Mouse (Mus musculus): ENCODE measurements around the gene Pgrmc2. TPM values are rescaled to one million over a fixed set of nuclear protein-coding genes. Genes with fewer than 3 reads are reported as not detected.

The Pgrmc2 gene
- polyA plus RNA-seq, 1 experiment from 2014 or later: 21.1 TPM

DNA sequence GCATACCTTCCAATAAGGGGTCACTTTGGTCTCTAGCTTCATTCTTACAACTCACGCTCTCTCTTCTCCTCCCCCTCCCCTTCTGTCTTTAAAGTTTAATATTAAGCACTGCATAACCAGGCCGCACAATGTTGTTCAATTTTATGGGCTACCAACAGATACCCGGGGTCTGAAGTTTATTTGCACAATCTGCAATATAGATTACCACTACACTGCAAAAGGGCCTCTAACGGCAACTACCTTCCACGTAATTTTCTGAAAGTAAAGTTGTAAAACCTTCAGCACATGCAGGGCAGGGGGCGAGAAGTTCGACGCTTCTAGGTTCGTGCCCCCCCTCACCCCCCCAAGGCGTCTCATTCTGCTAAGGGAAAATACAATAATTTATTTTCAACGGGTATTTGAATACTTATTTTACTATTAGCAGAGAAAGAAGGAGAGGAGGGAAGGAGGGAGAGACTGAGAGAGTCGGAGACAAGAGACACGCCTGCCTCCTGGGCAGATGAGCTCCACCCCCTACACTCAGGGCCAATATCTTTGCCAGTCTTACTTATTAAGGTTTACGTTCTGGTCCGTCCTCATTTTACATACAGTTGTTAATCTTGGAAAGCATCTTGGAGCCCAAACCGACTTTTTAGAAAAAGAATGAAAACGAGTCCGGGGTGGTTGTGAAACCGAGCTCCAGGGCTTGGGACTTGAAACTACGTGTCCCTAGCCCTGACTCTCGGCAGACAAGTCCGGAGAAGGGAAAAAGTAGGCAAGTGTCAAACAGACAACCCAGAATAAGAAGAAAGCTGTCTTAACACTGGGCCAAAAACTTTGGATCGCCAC is 1.2 kb downstream of the Pgrmc2 start:
- 2% methylated on average over 23 of the region's 23 CpGs for WGBS
- Histone ChIP-seq H3K36me3 (ENCODE audit: control insufficient read depth, insufficient read depth, low read length) (no peaks in the 10 kb centered on the region), H3K27ac (ENCODE audit: low read depth, low read length) (no peak overlapping the region; the same call in 1 of the 2 replicates), H3K9me3 (ENCODE audit: control insufficient read depth, low read length) (no peaks in the 10 kb centered on the region), H3K27me3 (ENCODE audit: control insufficient read depth, insufficient read depth, low read length) (no peaks in the 10 kb centered on the region), H3K9ac (replicated peaks; ENCODE audit: low read depth, low read length) (peak overlapping the region; percentile 73), H3K4me3 (ENCODE audit: low read depth, low read length) (peak overlapping the region; percentile 88), H3K4me2 (ENCODE audit: low read depth, low read length) (peak overlapping the region; percentile 83), H3K4me1 (ENCODE audit: control insufficient read depth, insufficient read depth, low read length) (peaks cover 13% of the 10 kb centered on the region; the same call in 1 of the 2 replicates)
- ATAC-seq (ENCODE audit: low read depth): no peak

DNA sequence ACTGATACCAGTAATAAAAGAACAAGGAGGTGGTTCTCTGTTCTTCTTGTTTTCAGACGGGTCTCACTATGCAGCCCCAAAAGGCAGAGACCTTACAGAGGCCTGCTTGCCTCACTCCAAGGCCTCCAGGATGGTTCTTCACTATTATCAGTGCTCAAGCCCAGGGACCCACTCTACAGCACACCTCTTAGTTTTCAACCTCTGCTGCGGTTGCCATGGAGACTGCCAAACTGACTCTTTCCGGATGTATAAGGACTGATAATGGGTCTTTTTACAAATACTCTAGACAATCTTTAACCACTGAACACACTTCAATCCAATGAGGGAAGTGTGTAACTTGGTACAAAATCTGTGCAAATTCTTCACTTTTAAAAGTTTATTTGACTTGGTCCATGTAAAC is 2.1 kb downstream of the Pgrmc2 start:
- 34% methylated on average over 3 of the region's 3 CpGs for WGBS
- H3K4me3 ChIP-seq (ENCODE audit: low read depth, low read length): peak overlapping the region; percentile 88
- H3K9ac ChIP-seq (replicated peaks; ENCODE audit: low read depth, low read length): no peak overlapping the region

DNA sequence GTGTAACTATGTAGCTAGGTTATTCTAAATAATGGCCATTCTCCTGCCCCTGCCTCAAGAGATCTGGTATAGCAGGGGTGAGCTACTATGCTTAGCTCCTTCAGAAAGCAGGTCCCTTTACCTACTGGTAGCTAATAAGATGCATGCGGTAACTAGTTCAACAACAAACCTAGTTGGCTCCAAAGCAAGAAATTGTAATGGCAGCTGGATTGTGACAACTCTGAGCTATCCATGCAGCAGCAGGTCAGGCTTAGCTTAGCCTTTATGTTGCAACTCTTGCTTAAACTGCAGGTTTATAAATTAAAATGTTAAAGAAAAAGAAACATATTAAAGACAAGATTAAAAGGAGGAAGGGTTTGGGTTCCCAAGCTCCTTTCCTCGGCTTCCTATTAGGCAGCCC is 4.2 kb downstream of the Pgrmc2 start:
- ATAC-seq (ENCODE audit: low read depth): no peak
- Histone ChIP-seq H3K9me3 (ENCODE audit: control insufficient read depth, low read length) (no peaks in the 10 kb centered on the region), H3K4me2 (ENCODE audit: low read depth, low read length) (no peak overlapping the region), H3K27ac (ENCODE audit: low read depth, low read length) (no peak overlapping the region), H3K4me1 (ENCODE audit: control insufficient read depth, insufficient read depth, low read length) (peaks cover 13% of the 10 kb centered on the region; the same call in 1 of the 2 replicates), H3K36me3 (ENCODE audit: control insufficient read depth, insufficient read depth, low read length) (no peaks in the 10 kb centered on the region), H3K27me3 (ENCODE audit: control insufficient read depth, insufficient read depth, low read length) (no peaks in the 10 kb centered on the region), H3K9ac (replicated peaks; ENCODE audit: low read depth, low read length) (no peak overlapping the region), H3K4me3 (ENCODE audit: low read depth, low read length) (no peak overlapping the region)
- 96% methylated on average over 2 of the region's 2 CpGs for WGBS

More for the DNA sequence above, 2.1 kb downstream of the Pgrmc2 start:
- peaks cover 13% of the 10 kb centered on the region; the same call in 1 of the 2 replicates for H3K4me1 ChIP-seq (ENCODE audit: control insufficient read depth, insufficient read depth, low read length)
- H3K9me3 ChIP-seq (ENCODE audit: control insufficient read depth, low read length): no peaks in the 10 kb centered on the region
- H3K27me3 ChIP-seq (ENCODE audit: control insufficient read depth, insufficient read depth, low read length): no peaks in the 10 kb centered on the region
- H3K36me3 ChIP-seq (ENCODE audit: control insufficient read depth, insufficient read depth, low read length): no peaks in the 10 kb centered on the region
- peak overlapping the region; percentile 83 for H3K4me2 ChIP-seq (ENCODE audit: low read depth, low read length)
- no peak for ATAC-seq (ENCODE audit: low read depth)
- no peak overlapping the region for H3K27ac ChIP-seq (ENCODE audit: low read depth, low read length)

DNA sequence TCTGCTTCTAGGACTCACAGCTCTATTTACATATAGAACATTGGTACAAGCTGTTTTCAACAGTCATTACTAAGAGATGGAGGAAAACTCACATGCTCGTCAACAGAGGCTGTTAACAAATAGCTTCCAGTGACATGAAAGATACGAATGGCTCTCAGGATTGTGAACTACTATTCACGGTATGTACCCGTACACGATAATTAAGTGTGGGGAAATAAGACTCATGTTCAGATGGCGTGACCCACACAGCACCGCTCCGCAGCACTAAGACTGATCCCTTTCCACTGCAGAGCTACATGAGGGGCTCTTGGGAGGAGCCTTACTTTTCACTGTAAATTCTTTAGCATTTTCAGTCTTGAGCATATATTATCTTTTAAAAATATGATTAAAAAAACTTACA is 7.5 kb downstream of the Pgrmc2 start:
- Histone ChIP-seq H3K9me3 (ENCODE audit: control insufficient read depth, low read length) (no peaks in the 10 kb centered on the region), H3K4me2 (ENCODE audit: low read depth, low read length) (no peak overlapping the region), H3K36me3 (ENCODE audit: control insufficient read depth, insufficient read depth, low read length) (no peaks in the 10 kb centered on the region), H3K27me3 (ENCODE audit: control insufficient read depth, insufficient read depth, low read length) (no peaks in the 10 kb centered on the region), H3K27ac (ENCODE audit: low read depth, low read length) (no peak overlapping the region), H3K4me3 (ENCODE audit: low read depth, low read length) (no peak overlapping the region), H3K9ac (replicated peaks; ENCODE audit: low read depth, low read length) (no peak overlapping the region), H3K4me1 (ENCODE audit: control insufficient read depth, insufficient read depth, low read length) (peaks cover under 1% of the 10 kb centered on the region; the same call in 1 of the 2 replicates)
- ATAC-seq (ENCODE audit: low read depth): peak; percentile 46; the same call in 1 of the 2 replicates
- 66% methylated on average over 8 of the region's 8 CpGs for WGBS

DNA sequence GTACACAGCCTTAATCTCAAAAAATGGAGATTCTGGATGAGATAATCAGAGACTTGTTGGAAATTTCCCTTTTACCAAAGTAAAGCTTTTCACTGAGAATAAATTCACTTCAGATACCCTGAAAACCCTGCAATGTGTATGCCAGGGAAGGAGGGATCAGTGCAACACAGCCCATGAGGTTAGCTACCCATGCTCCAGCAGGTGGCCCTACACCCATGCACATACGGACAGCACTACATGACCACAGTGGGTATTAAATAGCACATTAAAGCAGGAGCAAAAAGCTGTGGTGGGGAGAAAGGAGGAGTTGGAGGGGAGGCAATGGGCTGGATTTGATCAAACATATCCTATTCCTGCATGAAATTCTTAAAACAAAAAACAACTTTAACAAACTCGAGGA is 12.3 kb downstream of the Pgrmc2 start:
- WGBS: 71% methylated on average over 2 of the region's 2 CpGs
- ATAC-seq (ENCODE audit: low read depth): no peak
- Histone ChIP-seq H3K4me1 (ENCODE audit: control insufficient read depth, insufficient read depth, low read length) (no peaks in the 10 kb centered on the region), H3K27me3 (ENCODE audit: control insufficient read depth, insufficient read depth, low read length) (no peaks in the 10 kb centered on the region), H3K36me3 (ENCODE audit: control insufficient read depth, insufficient read depth, low read length) (no peaks in the 10 kb centered on the region), H3K9me3 (ENCODE audit: control insufficient read depth, low read length) (no peaks in the 10 kb centered on the region), H3K4me3 (ENCODE audit: low read depth, low read length) (no peak overlapping the region), H3K9ac (replicated peaks; ENCODE audit: low read depth, low read length) (no peak overlapping the region), H3K4me2 (ENCODE audit: low read depth, low read length) (no peak overlapping the region), H3K27ac (ENCODE audit: low read depth, low read length) (no peak overlapping the region)

DNA sequence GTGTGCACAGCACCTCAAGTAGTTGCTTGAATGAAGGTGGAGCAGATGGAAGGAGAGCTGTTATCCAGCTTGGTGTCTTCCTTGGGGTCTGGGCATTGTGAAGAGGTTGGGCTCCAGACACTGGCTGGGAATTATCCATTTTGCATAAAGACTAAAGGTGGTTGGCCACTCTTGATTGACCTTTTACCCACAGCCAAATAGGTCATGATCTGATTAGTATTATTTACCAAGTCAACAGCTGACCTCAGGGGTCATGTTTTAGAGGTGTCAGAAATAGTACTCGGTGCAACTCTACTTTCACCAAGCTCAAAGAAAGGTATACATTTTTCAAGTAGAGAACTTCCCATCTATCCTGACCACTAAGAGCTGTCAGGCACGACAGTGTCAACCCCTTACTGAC is 17.5 kb downstream of the Pgrmc2 start:
- H3K4me3 ChIP-seq (ENCODE audit: low read depth, low read length): no peak overlapping the region
- no peaks in the 10 kb centered on the region for H3K4me1 ChIP-seq (ENCODE audit: control insufficient read depth, insufficient read depth, low read length)
- no peaks in the 10 kb centered on the region for H3K9me3 ChIP-seq (ENCODE audit: control insufficient read depth, low read length)
- H3K9ac ChIP-seq (replicated peaks; ENCODE audit: low read depth, low read length): no peak overlapping the region
- no peaks in the 10 kb centered on the region for H3K36me3 ChIP-seq (ENCODE audit: control insufficient read depth, insufficient read depth, low read length)
- H3K4me2 ChIP-seq (ENCODE audit: low read depth, low read length): no peak overlapping the region
- no peak for ATAC-seq (ENCODE audit: low read depth)
- H3K27me3 ChIP-seq (ENCODE audit: control insufficient read depth, insufficient read depth, low read length): no peaks in the 10 kb centered on the region
- WGBS: 90% methylated on average over 2 of the region's 2 CpGs
- no peak overlapping the region for H3K27ac ChIP-seq (ENCODE audit: low read depth, low read length)

DNA sequence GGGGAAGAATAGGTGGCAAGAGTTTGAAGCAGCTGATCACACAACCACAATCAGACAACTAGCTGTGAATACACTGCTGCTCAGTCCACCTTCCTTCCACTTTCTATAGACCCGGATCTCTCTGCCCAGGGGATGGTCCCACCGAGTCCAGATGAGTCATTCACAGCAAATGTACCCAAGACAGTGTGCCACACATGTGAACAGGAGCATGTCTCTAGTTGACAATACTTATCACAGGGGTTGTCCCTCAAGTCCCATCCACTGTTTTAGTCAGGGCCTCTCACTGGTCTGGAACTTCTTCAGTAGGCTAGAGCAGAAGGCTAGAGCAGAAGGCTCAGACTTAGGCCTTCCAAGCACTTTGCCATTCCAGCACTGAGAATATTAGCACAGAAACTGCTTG is 20.1 kb downstream of the Pgrmc2 start:
- ATAC-seq (ENCODE audit: low read depth): no peak
- Histone ChIP-seq H3K9ac (replicated peaks; ENCODE audit: low read depth, low read length) (no peak overlapping the region), H3K4me1 (ENCODE audit: control insufficient read depth, insufficient read depth, low read length) (no peaks in the 10 kb centered on the region), H3K36me3 (ENCODE audit: control insufficient read depth, insufficient read depth, low read length) (no peaks in the 10 kb centered on the region), H3K27ac (ENCODE audit: low read depth, low read length) (no peak overlapping the region), H3K27me3 (ENCODE audit: control insufficient read depth, insufficient read depth, low read length) (no peaks in the 10 kb centered on the region), H3K4me2 (ENCODE audit: low read depth, low read length) (no peak overlapping the region), H3K4me3 (ENCODE audit: low read depth, low read length) (no peak overlapping the region), H3K9me3 (ENCODE audit: control insufficient read depth, low read length) (no peaks in the 10 kb centered on the region)
- 97% methylated on average over 2 of the region's 2 CpGs for WGBS

DNA sequence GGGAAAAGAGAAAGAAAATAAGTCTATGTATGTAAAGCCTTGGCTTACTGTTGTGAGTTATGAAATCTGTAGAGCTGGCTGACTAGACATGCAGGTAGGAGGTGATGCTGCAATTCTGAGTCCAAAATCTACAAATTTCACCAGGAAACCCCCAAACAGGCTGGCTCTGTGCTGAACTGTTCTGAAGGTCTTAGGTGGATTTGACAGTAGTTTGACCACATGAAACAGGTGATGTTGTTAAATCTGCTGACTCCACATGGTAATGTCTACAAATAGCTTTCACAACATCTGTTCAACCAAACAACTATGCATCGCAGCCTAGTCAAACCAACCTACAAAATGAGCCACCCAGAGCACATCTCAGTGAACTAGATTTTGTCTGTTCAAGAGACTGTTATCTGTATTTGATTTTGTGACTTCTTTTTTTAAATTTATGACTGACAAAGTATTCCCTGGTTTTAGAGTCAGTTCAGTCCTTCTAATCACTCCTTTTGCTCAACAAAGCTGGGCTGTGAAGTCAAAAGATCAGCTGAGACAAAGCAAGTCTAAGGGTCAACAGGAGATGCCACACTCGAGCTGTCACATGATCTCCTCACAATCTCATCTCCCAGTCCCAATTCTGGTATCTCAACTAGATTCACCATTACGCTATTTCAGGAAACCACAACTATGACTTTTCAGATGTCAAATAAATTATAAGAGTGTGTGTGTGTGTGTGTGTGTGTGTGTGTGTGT is 20.8 kb downstream of the Pgrmc2 start:
- 94% methylated on average over 3 of the region's 3 CpGs for WGBS
- H3K4me3 ChIP-seq (ENCODE audit: low read depth, low read length): no peak overlapping the region
- no peak overlapping the region for H3K4me2 ChIP-seq (ENCODE audit: low read depth, low read length)
- no peaks in the 10 kb centered on the region for H3K4me1 ChIP-seq (ENCODE audit: control insufficient read depth, insufficient read depth, low read length)
- ATAC-seq (ENCODE audit: low read depth): no peak
- H3K9me3 ChIP-seq (ENCODE audit: control insufficient read depth, low read length): no peaks in the 10 kb centered on the region
- no peaks in the 10 kb centered on the region for H3K36me3 ChIP-seq (ENCODE audit: control insufficient read depth, insufficient read depth, low read length)
- no peaks in the 10 kb centered on the region for H3K27me3 ChIP-seq (ENCODE audit: control insufficient read depth, insufficient read depth, low read length)
- H3K27ac ChIP-seq (ENCODE audit: low read depth, low read length): no peak overlapping the region
- no peak overlapping the region for H3K9ac ChIP-seq (replicated peaks; ENCODE audit: low read depth, low read length)

DNA sequence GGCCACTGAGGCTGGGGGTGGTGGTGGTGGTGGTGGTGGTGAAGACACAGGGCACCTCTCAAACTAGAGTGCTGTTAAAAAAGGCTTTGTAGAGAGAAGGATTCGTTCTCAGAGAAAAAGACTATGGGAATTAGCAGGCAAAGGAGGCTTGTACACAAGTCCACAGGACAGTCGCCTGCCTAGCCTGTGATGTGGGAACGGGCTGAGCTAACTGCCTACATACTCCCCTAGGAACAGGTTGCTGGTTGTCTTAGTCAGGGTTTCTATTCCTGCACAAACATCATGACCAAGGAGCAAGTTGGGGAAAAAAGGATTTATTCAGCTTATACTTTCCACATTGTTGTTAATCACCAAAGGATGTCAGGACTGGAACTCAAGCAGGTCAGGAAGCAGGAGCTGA is 23.6 kb downstream of the Pgrmc2 start:
- WGBS: 96% methylated on average over 3 of the region's 3 CpGs

More for the DNA sequence above, 23.6 kb downstream of the Pgrmc2 start:
- ATAC-seq (ENCODE audit: low read depth): no peak
- no peak overlapping the region for H3K4me2 ChIP-seq (ENCODE audit: low read depth, low read length)
- no peak overlapping the region for H3K27ac ChIP-seq (ENCODE audit: low read depth, low read length)
- H3K9ac ChIP-seq (replicated peaks; ENCODE audit: low read depth, low read length): no peak overlapping the region
- no peaks in the 10 kb centered on the region for H3K36me3 ChIP-seq (ENCODE audit: control insufficient read depth, insufficient read depth, low read length)
- H3K4me1 ChIP-seq (ENCODE audit: control insufficient read depth, insufficient read depth, low read length): no peaks in the 10 kb centered on the region
- no peaks in the 10 kb centered on the region for H3K27me3 ChIP-seq (ENCODE audit: control insufficient read depth, insufficient read depth, low read length)
- no peaks in the 10 kb centered on the region for H3K9me3 ChIP-seq (ENCODE audit: control insufficient read depth, low read length)
- H3K4me3 ChIP-seq (ENCODE audit: low read depth, low read length): no peak overlapping the region

All from neural tube, embryonic 14.5 days (tissue).